In genomic region chr6:27762061-27762460, GRCm38 (mm10) we compare ENCODE assay signal across 29 mouse cellular contexts.
DNase-seq lines count a peak whose midpoint lies in the region; ATAC-seq lines count a peak whose summit lies in the region.
"Had no signal": no experiment of that assay in that cellular context is flagged by ENCODE, and none has a peak within 500 bp of the region (broad histone marks: within the 10 kb centered on the region; RNA-seq: fewer than 3 reads in every experiment).

No protein-coding gene starts in this region.

- no peak overlapping the region for H3K27ac ChIP-seq in kidney, embryonic 14.5 days (ENCODE audit: low read depth, low read length)
- H3K27ac ChIP-seq: forebrain, embryonic 10.5 days; hindbrain, postnatal 0 days; limb, embryonic 10.5 days; liver, embryonic 15.5 days; lung, embryonic 15.5 days; midbrain, embryonic 13.5 days; stomach, postnatal 0 days had no signal

- H3K4me1 ChIP-seq in kidney, embryonic 14.5 days (ENCODE audit: control insufficient read depth, insufficient read depth, low read length), result no peaks in the 10 kb centered on the region
- H3K4me1 ChIP-seq: forebrain, embryonic 10.5 days; heart, embryonic 12.5 days; limb, embryonic 10.5 days; liver, embryonic 15.5 days; lung, embryonic 15.5 days; megakaryocyte, embryonic 14.5 days; midbrain, embryonic 13.5 days had no signal

- peak; percentile 41 to 65 for DNase-seq in frontal cortex, postnatal 36 days (ENCODE audit: low spot score in 2 of 2)
- no peak for DNase-seq in frontal cortex, postnatal 10 days (ENCODE audit: low spot score in 2 of 2)
- DNase-seq in right cerebral cortex, adult 18-20 months, result peak; percentile 53
- no peak for DNase-seq in right cerebral cortex, postnatal 10 days (ENCODE audit: low spot score in 2 of 2)
- DNase-seq in left cerebral cortex, adult 9 months (ENCODE audit: low spot score in 2 of 2), result peak; percentile 27 to 62
- no peak for DNase-seq in kidney, postnatal 36 days
- DNase-seq: adrenal gland, postnatal 36 days; cerebellum, adult 11 months; cerebellum, adult 9-11 months; gastrocnemius, postnatal 14 days; heart, adult 11 months; heart, postnatal 10 days; kidney, adult 9 months; kidney, postnatal 25 days; liver; lung, postnatal 36 days had no signal

- WGBS in kidney, embryonic 14.5 days, result 85% methylated on average over 6 of the region's 6 CpGs

- H3K9me3 ChIP-seq in kidney, embryonic 14.5 days (ENCODE audit: control insufficient read depth, low read length), result no peaks in the 10 kb centered on the region
- H3K9me3 ChIP-seq: forebrain, embryonic 10.5 days; heart, embryonic 12.5 days; limb, embryonic 10.5 days; liver, embryonic 15.5 days; lung, embryonic 15.5 days; midbrain, embryonic 13.5 days had no signal

- no peak overlapping the region for H3K4me2 ChIP-seq in kidney, embryonic 14.5 days (replicated peaks; ENCODE audit: low read depth, low read length)
- H3K4me2 ChIP-seq: heart, embryonic 12.5 days; liver, embryonic 15.5 days; lung, embryonic 15.5 days; midbrain, embryonic 13.5 days had no signal

- H3K4me3 ChIP-seq in kidney, embryonic 14.5 days (ENCODE audit: low read length), result no peak overlapping the region
- H3K4me3 ChIP-seq: forebrain, embryonic 10.5 days; heart, embryonic 12.5 days; limb, embryonic 10.5 days; liver, embryonic 15.5 days; lung, embryonic 15.5 days; megakaryocyte, embryonic 14.5 days; midbrain, embryonic 13.5 days had no signal

- no peak overlapping the region for H3K9ac ChIP-seq in kidney, embryonic 14.5 days (ENCODE audit: low read depth, low read length)
- H3K9ac ChIP-seq: heart, embryonic 12.5 days; liver, embryonic 15.5 days; lung, embryonic 15.5 days; midbrain, embryonic 13.5 days had no signal

- ATAC-seq in kidney, embryonic 14.5 days (ENCODE audit: low FRiP score, low TSS enrichment), result no peak
- ATAC-seq: CD4-positive, CD25-positive, alpha-beta regulatory T cell, adult 4 months; forebrain, embryonic 16.5 days; intestine, embryonic 16.5 days; midbrain, embryonic 13.5 days had no signal

- no peaks in the 10 kb centered on the region for H3K27me3 ChIP-seq in kidney, embryonic 14.5 days (ENCODE audit: control insufficient read depth, insufficient read depth, low read length)
- H3K27me3 ChIP-seq: heart, embryonic 12.5 days; liver, embryonic 15.5 days; lung, embryonic 15.5 days; megakaryocyte, embryonic 14.5 days; midbrain, embryonic 13.5 days had no signal

- no peaks in the 10 kb centered on the region for H3K36me3 ChIP-seq in kidney, embryonic 14.5 days (ENCODE audit: control insufficient read depth, insufficient read depth, low read length)
- H3K36me3 ChIP-seq: forebrain, embryonic 10.5 days; heart, embryonic 12.5 days; limb, embryonic 10.5 days; liver, embryonic 15.5 days; lung, embryonic 15.5 days; midbrain, embryonic 13.5 days had no signal

Comparison
In these comparisons a context has a peak if more than half of its experiments do, and no peak if none do; other contexts are left out.
1. DNase-seq: peak in frontal cortex, postnatal 36 days (2 of 2), right cerebral cortex, adult 18-20 months (single experiment) and left cerebral cortex, adult 9 months (2 of 2); none in frontal cortex, postnatal 10 days (0 of 2), right cerebral cortex, postnatal 10 days (0 of 2) and kidney, postnatal 36 days (0 of 2).